Mouse (Mus musculus): Measurements from ENCODE around the gene Lypd5.

Gene Lypd5

DNA sequence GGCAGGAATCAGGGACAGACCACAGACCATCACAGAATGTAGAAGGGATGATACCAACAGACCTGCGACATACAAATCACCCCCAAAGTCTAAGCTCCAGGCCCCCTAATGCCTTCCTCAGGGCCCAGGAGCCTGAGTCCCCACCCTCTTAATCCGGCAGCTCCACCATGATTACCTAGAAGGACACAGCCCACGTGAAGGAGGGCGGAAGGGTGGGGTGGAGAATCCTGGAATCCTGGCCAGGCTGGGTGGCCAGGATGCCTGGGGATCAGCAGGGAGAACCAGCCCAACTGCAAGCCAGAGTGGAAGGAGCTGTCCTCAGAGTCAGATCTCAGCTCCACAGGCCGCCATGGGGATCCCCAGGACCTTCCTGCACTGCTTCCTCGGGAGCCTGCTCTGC lies at the start of gene Lypd5:
Lypd5 (plus strand) TSS at position 301 of the 400 bp plus-strand sequence.
- DNase-seq (ENCODE audit: low spot score), result no peak

DNA sequence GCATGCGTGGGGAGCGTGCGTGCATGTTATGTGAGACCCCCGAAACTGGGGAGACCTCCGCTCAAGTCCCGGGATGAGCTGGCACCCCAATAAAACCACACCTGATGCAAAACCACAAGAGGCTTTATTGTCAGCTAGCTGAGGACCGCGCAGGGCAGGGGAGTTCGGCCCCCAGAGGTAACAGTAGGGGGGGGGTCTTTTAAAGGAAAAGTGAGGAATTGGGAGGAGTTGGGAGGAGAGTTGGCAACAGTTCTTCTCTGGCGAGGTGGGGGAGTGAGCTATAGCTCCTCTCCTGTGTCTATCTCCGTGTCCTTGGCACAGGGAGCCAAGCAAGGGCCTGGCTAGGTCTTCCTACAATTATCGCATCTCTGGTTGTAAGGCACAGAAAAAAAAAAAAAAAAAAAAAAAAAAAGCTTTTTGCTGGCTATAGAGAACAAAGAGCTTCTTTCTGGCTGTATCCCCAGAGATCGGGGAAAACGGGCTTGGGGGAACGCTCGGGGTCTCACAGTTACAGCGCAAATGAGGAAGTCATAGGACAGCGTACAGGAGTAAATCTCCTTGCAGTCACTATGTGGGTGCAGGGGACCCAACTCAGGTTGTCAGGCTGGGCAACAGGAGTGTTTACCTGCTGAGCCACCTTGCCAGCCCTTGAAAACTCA lies 49.0 kb upstream of the Lypd5 start:
- no peak for DNase-seq (ENCODE audit: low spot score)

DNA sequence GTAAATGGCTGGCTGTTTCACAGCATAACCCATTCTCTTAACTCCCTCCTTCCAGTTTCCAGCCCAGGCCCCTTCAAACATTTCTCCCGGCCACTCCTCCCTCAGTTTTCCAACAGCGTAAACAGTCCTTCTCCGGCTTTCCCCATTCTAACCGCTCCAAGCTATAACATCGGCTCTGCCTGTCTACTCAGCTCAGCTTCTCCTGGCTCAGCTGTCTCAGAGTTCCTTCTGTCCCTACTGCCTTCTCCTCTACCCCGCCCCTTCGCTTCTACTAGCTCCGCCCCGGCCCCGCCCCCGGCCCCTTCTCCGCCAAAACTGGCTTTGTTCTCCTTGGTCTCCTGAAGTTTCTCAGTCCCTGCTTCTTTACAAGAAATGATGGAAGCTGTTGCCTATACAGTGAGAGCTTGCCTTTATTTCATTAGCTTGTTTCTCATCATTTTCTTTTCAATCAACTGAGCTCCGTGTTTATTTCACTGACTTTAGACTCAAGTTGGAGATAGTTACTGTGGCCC lies 48.2 kb upstream of the Lypd5 start, which contains the start of gene Zfp61:
Zfp61 (minus strand) TSS at position 462 of the 512 bp plus-strand sequence.
- DNase-seq (ENCODE audit: low spot score), result no peak

DNA sequence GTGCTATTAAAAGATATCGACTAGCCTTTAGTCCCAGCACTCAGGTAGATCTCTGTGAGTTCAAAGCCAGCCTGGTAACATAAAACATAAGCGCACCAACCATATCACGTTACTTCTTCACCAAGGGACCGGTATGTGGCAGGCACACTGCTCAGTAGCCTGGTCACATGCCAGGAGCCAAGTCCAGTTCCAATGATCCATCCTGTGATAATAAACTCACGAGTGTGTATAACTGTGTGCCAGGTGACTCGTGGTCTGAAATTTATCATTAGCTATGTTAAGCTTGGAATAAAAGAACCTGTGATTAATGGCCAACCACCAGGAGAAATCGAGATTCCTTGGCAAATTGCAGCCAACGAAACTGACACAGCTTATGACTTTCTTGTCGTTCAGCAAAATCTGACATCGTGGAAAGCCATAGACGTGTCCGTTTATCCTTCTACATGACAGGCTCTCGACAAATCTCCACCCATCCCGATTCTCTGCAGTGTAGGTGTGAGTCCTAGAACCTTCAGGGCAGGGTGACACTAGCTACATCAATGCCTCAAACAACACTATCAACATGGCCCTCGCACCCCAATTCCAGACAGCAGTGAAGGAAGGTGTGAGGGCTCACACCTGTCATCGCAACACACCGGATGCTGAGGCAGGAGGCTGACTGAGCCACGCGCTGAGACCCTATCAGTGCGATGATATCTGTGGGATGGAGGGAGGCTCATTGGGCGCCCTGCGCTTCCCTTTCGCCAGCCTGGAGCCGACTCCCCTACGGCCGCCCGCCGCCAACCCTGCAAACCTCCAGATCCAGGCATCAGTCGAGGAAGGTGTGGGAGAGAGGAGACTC lies 33.0 kb upstream of the Lypd5 start:
- DNase-seq (ENCODE audit: low spot score), result no peak

DNA sequence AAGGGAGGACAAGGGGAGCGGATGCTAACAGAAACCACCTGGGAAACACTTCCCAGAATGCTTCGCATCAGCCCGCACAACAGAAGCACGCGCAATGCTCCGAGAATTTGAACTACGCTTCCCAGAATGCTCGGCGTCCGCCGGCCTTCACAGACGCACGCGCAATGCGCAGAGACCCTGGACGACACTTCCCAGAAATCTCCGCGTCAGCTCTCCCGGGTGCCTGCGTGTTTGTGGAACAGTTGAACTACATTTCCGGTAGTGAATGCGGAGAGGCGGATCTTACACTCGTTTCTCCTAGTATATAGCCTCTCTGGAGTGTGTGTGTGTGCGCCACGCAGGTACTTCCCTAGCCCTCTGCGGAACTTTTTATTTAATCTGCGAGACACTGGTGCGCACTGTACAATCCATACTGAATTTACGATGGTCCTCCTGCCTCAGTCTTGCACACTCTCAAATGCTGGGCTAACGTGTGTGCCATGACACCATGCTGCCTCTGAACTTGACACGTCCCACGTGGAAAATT lies 32.4 kb upstream of the Lypd5 start, which contains the start of gene Zfp94:
Zfp94 (minus strand) TSS at position 100 of the 526 bp plus-strand sequence.
- peak; percentile 85 for DNase-seq (ENCODE audit: low spot score)

DNA sequence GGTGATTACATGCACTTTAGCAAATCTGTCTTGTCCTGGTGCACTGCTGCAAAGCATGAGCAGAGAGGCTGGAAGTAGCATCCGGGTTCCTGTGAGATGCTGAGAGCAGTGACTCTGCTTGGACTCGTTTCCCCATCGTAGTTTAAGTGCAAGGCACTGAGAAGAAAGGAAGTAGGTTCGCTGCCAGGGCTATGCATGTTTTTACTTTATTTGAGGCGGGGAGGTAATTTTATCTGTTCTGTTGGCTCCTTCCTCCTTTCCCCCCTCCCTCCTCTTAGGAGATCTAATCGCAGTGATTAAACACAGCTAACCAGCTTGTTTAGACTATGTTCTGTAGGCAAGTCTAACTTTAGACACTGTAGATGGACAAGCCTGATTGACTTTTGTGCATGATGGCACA lies 30.1 kb upstream of the Lypd5 start:
- no peak for DNase-seq (ENCODE audit: low spot score)

DNA sequence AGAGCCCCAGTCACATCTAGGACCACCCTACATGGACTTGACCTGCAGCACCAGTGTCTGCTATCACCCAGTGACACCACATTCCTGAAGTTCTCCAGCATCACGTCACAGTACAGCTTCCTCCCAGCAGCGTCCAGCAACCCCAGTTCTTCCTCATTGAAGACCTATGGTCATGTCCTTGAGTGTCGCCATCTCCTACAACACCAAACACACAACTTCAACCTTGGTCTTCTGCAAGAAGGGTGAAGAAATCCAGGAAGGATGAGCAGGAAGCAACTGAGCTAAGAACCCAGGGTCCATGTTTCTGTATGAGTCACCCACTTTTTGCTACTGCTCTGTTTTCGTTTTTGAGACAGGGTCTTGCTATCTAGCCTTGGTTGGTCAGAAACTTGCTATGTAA lies 26.4 kb upstream of the Lypd5 start:
- no peak for DNase-seq (ENCODE audit: low spot score)

DNA sequence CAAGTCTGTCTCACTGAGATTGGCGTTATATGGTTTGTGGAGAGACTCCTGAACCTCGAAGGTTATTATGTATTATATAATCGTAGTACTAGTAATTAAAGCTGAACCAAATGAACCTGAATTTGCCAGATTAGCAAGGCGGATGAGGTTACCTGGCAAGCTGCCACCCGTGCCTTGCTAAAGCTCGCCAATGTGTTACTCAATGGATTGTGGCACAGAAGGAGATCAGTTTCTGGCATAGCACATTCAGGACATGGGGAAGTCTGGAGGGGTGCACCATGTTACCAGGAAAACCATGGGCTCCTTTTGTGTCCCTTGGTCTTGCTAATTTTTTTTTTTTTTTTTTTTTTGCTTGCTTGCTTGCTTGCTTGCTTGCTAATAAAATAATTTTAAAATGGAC lies 23.8 kb upstream of the Lypd5 start:
- peak; percentile 15 for DNase-seq (ENCODE audit: low spot score)

DNA sequence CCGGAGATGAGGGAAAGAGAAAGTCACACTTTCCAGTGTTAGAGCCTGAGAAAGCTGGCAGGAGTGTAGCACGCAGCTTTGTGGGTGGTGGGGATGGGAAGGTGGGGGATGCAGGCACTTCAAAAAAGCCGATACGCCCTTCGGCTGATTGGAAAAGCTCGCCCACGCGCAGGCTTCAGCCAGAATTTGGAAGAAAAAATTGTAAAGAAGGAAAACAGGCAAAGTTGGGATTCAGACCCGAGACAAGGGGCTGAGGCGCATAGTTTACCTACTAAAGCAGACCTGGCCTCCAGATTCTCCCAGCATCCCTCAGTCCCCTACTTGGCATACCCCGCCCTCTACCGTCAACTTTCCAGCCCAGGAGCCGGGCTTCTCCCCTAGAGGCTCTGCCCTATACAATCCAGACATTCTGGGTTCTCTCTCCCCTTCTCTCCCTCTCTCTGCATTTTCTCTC lies 23.3 kb upstream of the Lypd5 start:
- peak; percentile 7 for DNase-seq (ENCODE audit: low spot score)

DNA sequence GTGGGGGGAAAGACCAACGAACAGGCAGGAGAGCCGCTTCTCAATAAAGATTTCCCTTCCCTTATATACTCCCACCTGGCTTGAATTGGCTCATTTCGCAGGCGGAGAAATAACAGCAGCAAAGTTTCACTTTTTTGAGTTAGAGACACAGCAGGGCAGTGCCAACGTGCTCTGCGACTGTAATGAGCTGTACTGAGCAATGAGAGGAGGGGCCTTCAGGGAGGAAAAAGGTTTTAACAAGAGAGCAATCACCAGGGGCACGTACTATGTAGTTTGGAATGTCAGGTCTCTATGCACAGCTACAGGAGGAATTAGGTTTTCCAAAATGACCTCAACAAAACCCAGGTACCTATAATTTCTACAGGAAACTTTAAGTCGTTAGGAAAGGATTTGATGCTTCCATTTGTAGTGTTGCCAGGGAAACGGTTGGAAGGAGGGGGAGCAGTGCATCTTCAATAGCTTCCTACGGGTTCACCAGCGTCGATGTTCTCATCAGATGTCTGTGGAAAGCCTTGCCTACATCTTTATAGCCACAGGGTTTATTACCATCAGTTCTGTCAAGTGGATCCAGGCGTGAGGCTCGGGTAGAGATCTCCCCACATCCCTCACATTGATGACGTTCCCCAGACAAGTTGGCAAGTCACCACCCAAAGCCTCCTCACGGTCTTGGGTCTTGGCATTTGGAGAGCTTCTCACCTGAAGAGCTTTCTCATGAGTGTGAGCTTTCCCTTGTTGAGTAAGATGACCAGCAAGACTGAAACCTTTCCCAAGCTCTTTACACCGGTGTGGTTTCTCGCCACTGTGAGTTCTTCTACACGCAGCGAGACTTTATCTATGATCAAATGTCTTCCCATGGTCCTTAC lies 22.5 kb upstream of the Lypd5 start:
- DNase-seq (ENCODE audit: low spot score), result no peak

DNA sequence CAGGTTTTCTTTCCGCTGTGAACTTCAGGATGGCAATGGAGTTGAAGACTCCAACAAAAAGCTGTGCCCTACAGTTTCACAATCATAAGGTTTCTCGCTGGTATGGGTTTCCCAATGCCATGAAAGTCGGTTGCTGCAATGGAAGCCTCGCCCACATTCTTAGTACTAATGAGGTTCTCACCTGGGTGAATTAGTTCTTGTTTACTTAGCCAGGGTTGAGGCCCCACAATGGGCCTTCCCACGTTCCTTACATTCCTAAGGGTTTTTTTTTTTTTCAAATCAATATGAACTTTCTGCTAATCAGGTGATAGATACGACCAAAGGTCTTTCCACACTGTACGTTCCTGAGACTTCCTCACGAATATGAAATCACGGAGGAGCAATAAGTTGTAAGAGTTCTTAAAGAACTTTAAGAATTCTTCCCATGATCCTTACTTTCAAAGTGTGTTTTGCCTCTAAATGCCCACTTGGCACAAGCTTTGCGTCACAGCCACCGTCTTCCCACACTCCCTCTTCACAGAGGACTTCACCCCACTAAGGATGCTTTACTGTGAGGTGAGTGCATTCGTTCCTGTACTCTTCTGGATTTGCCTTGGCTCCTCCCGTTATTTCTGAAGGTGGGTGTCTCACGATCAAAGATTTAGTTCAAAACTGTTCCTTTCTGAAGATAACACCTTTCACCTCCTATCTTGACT lies 21.6 kb upstream of the Lypd5 start:
- no peak for DNase-seq (ENCODE audit: low spot score)

DNA sequence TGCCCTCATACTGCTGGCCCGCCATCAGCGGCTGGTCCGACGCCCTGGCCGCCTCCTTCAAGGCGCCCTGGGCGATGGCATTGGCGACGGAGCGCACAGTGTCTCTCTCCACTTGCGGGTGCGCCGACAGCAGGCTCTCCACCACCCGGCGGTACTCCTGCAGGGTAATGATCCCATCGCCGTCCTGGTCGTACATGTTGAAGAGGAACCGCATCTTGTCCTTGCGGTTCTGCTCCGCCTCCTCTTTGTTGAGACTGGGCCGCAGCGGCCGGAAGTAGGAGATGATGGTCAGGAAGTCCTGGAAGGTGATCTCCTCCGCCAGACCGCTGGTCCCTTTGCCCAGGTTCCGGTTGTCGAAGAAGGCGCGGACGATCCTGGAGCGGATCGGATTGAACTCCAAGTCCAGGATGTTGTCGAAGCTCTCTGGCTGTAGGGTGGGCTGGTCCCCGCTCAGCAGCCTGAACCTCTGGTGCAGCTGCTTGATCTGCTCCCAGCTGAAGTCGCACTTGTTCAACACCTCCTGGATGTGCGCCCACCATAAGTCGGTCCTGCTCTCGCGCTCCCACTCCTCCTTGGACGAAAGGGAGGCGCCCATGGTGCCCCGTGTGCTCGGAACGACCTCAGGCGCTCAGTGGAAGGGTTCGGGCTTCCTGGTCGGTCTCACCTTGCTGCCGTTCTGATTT lies 15.6 kb upstream of the Lypd5 start, which contains the start of gene Tescl:
Tescl (minus strand) TSS at position 633 of the 683 bp plus-strand sequence.
- DNase-seq (ENCODE audit: low spot score), result no peak

DNA sequence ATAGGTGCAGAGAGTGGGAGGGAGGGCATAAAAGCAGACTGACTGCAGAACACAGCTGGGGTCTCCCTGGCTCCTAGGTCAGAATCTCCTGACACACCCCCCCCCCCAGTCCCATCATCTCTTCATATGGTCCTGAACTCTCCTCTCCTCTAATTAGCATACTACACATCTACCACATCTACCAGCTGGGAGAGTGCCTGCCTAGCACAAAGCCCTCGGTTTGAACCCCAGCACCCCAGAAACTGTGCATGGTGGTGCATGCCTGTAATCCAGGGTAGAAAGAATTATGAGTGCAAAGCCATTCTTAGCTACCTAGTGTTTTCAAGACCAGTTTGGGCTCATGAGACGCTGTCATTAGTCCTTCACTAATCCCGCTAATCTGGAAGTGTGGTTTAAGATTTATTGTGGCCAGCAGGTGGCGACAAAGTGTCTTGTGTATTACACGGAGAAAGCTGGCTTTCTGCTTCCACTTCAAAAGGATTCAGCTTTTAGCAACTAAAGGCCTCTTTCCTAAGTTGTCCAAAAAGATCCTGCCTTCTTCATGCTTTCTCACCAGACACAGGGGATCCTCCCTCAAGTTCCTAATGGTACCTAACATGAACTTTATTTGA lies 13.2 kb upstream of the Lypd5 start:
- DNase-seq (ENCODE audit: low spot score), result peak; percentile 57

DNA sequence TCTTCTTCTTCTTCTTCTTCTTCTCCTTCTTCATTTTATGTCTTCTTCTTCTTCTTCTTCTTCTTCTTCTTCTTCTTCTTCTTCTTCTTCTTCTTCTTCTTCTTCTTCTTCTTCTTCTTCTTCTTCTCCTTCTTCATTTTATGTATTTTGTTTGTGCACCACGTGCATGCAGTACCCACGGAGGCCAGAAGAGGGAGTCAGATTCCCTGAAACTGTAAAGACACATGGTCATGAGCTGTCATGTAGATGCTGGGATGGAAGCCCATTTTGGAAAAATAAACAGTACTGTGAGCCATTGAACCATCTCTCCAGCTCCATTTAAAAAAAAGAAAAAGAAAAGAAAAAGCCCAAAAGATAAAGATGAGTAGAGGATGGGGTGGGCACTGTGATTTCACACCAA lies 10.8 kb upstream of the Lypd5 start:
- no peak for DNase-seq (ENCODE audit: low spot score)

DNA sequence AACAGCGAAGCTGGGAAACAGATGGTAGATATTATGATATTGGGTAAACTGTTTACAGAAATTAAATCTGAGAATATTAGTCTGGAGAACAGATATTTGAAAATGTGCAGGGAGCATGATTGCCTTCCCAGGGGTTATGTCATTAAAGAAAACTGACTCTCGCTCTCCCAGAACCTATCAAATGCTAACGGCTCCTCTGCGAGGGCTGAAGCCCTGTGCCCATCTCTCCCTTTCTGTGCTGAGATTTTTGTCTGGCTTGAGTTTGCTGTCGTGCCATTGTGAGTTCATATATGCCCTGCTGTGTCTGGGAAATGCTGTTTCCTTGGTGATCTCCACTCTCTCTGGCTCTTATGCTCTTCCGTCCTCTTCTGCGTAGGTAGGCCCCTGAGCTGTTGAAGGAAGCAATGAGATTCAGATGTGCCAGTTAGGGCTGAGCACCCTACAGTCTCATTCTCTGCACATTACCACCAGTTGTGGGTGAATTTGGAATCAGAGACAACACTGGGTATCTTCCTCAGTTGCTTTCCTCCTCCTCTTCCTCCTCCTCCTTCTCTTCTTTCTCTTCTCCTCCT lies 5.2 kb upstream of the Lypd5 start:
- no peak for DNase-seq (ENCODE audit: low spot score)

DNA sequence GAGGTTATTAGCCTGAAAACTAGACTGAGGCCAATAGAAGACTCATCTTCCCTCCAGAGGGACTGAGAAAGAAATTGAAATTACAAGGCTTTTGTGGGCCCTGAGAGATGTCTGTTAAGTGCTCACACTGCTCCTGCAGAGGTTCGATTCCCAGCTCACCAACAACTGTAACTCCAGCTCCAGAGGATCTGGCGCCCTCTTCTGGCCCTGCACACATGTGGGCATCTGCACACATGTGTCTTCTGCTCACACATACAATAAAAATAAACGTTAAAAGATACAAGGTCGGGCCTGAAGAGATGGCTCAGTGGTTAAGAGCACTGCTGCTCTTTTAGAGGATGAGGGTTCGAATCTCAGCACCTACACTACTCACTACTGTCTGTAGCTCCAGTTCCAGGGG lies 2.6 kb upstream of the Lypd5 start:
- no peak for DNase-seq (ENCODE audit: low spot score)

DNA sequence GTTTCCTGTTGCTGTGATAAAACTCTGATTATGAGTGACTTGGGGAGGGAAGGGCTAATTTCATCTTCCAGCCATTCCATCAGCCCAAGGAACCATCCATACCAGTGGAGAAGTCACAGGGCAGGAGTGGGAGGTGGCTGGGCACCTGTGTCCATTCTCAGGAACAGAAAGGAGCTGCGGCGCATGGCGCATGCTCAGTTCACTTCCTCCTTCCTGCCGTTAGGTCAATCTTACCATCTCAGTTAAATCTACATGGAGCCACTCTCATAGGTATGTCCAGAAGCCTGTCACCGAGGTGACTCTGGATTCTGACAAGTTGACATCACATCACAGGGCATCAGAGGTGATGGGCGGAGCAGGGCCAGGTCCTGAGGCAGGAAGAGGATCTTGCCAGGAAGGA lies 6.7 kb downstream of the Lypd5 start:
- no peak for DNase-seq (ENCODE audit: low spot score)

DNA sequence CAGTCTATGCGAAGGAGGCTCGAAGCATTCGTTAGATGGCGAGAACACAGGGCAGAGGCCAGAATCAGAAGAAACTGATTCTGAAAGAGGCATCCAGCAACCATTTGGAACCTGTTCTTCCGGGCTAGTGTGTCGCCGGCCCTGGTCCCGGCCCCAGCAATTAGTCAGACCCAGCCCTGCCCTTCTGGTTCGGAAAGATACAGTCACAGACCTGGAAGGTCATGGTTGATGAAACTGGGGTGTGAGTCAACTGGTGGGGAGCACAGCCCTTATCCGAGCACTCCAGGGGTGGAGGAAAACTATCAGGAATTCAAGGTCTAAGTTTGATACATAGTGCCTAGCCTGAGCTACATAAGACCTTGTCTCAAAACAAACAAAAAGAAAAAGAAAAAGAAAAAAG lies 7.1 kb downstream of the Lypd5 start:
- DNase-seq (ENCODE audit: low spot score), result no peak

DNA sequence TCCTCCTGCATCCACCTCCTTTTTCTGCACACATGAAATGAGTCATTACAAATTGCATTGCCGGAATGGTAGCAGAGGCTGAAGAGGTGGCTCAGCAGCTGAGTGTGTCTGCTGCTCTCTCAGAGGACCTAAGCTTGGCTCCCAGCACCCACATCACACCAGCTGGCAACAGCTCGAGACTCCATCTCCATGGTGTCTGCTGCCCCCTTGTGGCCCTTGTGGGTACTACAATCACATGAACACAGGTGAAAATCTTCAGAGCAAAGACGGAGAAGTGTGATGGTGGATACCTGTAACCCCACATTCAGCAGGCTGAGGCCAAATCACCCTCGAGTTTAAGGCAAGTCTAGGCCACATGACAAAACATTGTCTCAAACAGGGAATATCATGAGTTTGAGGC lies 8.9 kb downstream of the Lypd5 start:
- DNase-seq (ENCODE audit: low spot score), result no peak

DNA sequence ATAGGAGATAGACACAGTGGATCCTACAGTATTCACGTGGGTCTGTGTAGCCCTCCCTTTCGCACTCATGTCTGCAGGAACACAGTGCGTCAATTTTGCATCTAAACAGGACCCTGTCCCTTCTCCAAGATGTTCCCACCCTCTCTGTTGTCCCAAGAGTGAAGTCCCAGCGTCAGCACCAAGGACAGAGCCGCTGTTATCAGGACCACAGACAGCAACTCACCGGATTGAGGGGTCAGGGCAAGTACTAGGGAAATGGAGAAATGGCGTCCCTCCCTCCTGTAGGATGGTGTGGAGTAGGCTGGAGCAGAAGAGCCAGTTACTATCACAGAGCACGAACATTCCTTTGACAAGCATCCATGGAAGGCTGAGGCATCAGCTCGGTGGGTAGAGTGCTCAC lies 10.3 kb downstream of the Lypd5 start:
- DNase-seq (ENCODE audit: low spot score), result peak; percentile 51
